Mouse (Mus musculus) kidney, embryonic 14.5 days (tissue): ENCODE measurements around the gene Col4a2. TPM values are rescaled to one million over a fixed set of nuclear protein-coding genes. Genes with fewer than 3 reads are reported as not detected.

ENCODE experiments used
- ATAC-seq: fragments of 200-750 bp; cut with Nextera tagmentation; 2 replicates; pipeline ENCODE4 v1.8.0; 2017; ENCODE audit warnings: moderate number of reproducible peaks, mild to moderate bottlenecking, moderate TSS enrichment, moderate library complexity; ENCODE audit not compliant: low FRiP score, low TSS enrichment
- H3K27ac ChIP-seq: fragments of 300-500 bp; sonication (generic); 2 replicates; pipeline ENCODE4 v1.5.1; 2014; ENCODE audit warnings: low read depth, mild to moderate bottlenecking, low read length, moderate library complexity, mixed read lengths
- H3K27me3 ChIP-seq: fragments of 300-500 bp; sonication (generic); 2 replicates; pipeline ENCODE4 v1.6.1; 2014; ENCODE audit warnings: mild to moderate bottlenecking, low read length; ENCODE audit not compliant: control insufficient read depth, insufficient read depth
- H3K36me3 ChIP-seq: fragments of 300-500 bp; sonication (generic); 2 replicates; pipeline ENCODE4 v1.6.1; 2014; ENCODE audit warnings: low read length, mixed read lengths; ENCODE audit not compliant: control insufficient read depth, insufficient read depth
- H3K4me1 ChIP-seq: fragments of 300-500 bp; sonication (generic); 2 replicates; pipeline ENCODE4 v1.6.1; 2014; ENCODE audit warnings: low read length, mixed read lengths; ENCODE audit not compliant: control insufficient read depth, insufficient read depth
- H3K4me2 ChIP-seq: fragments of 300-500 bp; sonication (generic); replicated peaks from 2 replicates; pipeline ENCODE4 v1.6.1; 2014; ENCODE audit warnings: low read depth, mild to moderate bottlenecking, low read length
- H3K4me3 ChIP-seq: fragments of 300-500 bp; sonication (generic); 2 replicates; pipeline ENCODE4 v1.5.1; 2014; ENCODE audit warnings: mild to moderate bottlenecking, low read length
- H3K9ac ChIP-seq: fragments of 300-500 bp; sonication (generic); 2 replicates; pipeline ENCODE4 v1.6.1; 2014; ENCODE audit warnings: low read depth, mild to moderate bottlenecking, low read length, moderate library complexity
- H3K9me3 ChIP-seq: fragments of 300-500 bp; sonication (generic); 2 replicates; pipeline ENCODE4 v1.6.1; 2016; ENCODE audit warnings: low read length; ENCODE audit not compliant: control insufficient read depth
- WGBS: fragments of 180-500 bp; shearing (Covaris S2); extraction: QIAGEN DNeasy Blood & Tissue Kit; methylation state at CpG from one replicate; pipeline ENCODE4 v1.1.7; 2014; 5-methylcytosine and 5-hydroxymethylcytosine counted together
- polyA plus RNA-seq: library from polyadenylated mRNA; unstranded; fragments of >200 nt; fragmentation: Nextera tagmentation; extraction: Ambion mirVana; gene quantifications from 2 replicates; pipeline ENCODE4 v1.2.1, GENCODE M21; 2014

The Col4a2 gene
- polyA plus RNA-seq, 1 experiment from 2014 or later, result 82.2 TPM

- no peak for ATAC-seq
- Histone ChIP-seq H3K4me1 (peaks cover 32% of the 10 kb centered on the region), H3K27ac (no peak overlapping the region), H3K27me3 (no peaks in the 10 kb centered on the region), H3K4me2 (no peak overlapping the region), H3K9ac (no peak overlapping the region), H3K4me3 (no peak overlapping the region), H3K36me3 (no peaks in the 10 kb centered on the region), H3K9me3 (no peaks in the 10 kb centered on the region)
- 88% methylated on average over 6 of the region's 6 CpGs for WGBS
These were observed 12.3 kb downstream of the Col4a2 start for GRCm38 (mm10) chr8:11324801-11325395.

GRCm38 (mm10) chr8:11327298-11327697, 14.7 kb downstream of the Col4a2 start:
- H3K27ac ChIP-seq, result peak overlapping the region; percentile 70
- peak; percentile 87 for ATAC-seq
- WGBS, result 15% methylated on average over 4 of the region's 4 CpGs
- no peak overlapping the region for H3K4me2 ChIP-seq
- peak overlapping the region; percentile 18; the same call in 1 of the 2 replicates for H3K9ac ChIP-seq
- peaks cover 32% of the 10 kb centered on the region for H3K4me1 ChIP-seq
- no peaks in the 10 kb centered on the region for H3K9me3 ChIP-seq
- H3K4me3 ChIP-seq, result no peak overlapping the region
- no peaks in the 10 kb centered on the region for H3K36me3 ChIP-seq
- H3K27me3 ChIP-seq, result no peaks in the 10 kb centered on the region

GRCm38 (mm10) chr8:11327722-11328417, 15.3 kb downstream of the Col4a2 start:
- WGBS, result 16% methylated on average over 5 of the region's 5 CpGs
- H3K4me1 ChIP-seq, result peaks cover 30% of the 10 kb centered on the region

GRCm38 (mm10) chr8:11331561-11331960, 19.0 kb downstream of the Col4a2 start:
- H3K4me1 ChIP-seq, result peaks cover 25% of the 10 kb centered on the region
- no peaks in the 10 kb centered on the region for H3K36me3 ChIP-seq
- H3K9ac ChIP-seq, result no peak overlapping the region
- no peaks in the 10 kb centered on the region for H3K9me3 ChIP-seq
- H3K27me3 ChIP-seq, result no peaks in the 10 kb centered on the region
- 66% methylated on average over 4 of the region's 4 CpGs for WGBS
- ATAC-seq, result no peak
- no peak overlapping the region for H3K4me2 ChIP-seq
- H3K4me3 ChIP-seq, result no peak overlapping the region
- H3K27ac ChIP-seq, result no peak overlapping the region; the same call in 1 of the 2 replicates

More at GRCm38 (mm10) chr8:11327722-11328417, 15.3 kb downstream of the Col4a2 start:
- H3K36me3 ChIP-seq, result no peaks in the 10 kb centered on the region
- H3K27ac ChIP-seq, result peak overlapping the region; percentile 70
- peak overlapping the region; percentile 18; the same call in 1 of the 2 replicates for H3K9ac ChIP-seq
- H3K27me3 ChIP-seq, result no peaks in the 10 kb centered on the region
- no peaks in the 10 kb centered on the region for H3K9me3 ChIP-seq
- H3K4me3 ChIP-seq, result no peak overlapping the region
- ATAC-seq, result peak; percentile 63
- H3K4me2 ChIP-seq, result no peak overlapping the region

GRCm38 (mm10) chr8:11333746-11334145, 21.1 kb downstream of the Col4a2 start:
- no peak overlapping the region for H3K9ac ChIP-seq
- WGBS, result 64% methylated on average over 6 of the region's 6 CpGs
- H3K27me3 ChIP-seq, result no peaks in the 10 kb centered on the region
- peaks cover 6% of the 10 kb centered on the region; the same call in 1 of the 2 replicates for H3K4me1 ChIP-seq
- H3K4me3 ChIP-seq, result no peak overlapping the region
- H3K4me2 ChIP-seq, result no peak overlapping the region
- no peak for ATAC-seq
- H3K36me3 ChIP-seq, result no peaks in the 10 kb centered on the region
- H3K27ac ChIP-seq, result no peak overlapping the region
- H3K9me3 ChIP-seq, result no peaks in the 10 kb centered on the region

- peaks cover 6% of the 10 kb centered on the region for H3K4me1 ChIP-seq
- no peak overlapping the region for H3K27ac ChIP-seq
- no peak overlapping the region for H3K9ac ChIP-seq
- H3K4me3 ChIP-seq, result no peak overlapping the region
- no peak overlapping the region for H3K4me2 ChIP-seq
- no peaks in the 10 kb centered on the region for H3K27me3 ChIP-seq
- no peaks in the 10 kb centered on the region for H3K36me3 ChIP-seq
- 72% methylated on average over 3 of the region's 3 CpGs for WGBS
- no peak for ATAC-seq
- no peaks in the 10 kb centered on the region for H3K9me3 ChIP-seq
These were observed 21.9 kb downstream of the Col4a2 start for GRCm38 (mm10) chr8:11334493-11334892.

GRCm38 (mm10) chr8:11335238-11335637, 22.6 kb downstream of the Col4a2 start:
- H3K9ac ChIP-seq, result no peak overlapping the region
- no peak overlapping the region for H3K27ac ChIP-seq
- no peak overlapping the region for H3K4me2 ChIP-seq
- H3K27me3 ChIP-seq, result no peaks in the 10 kb centered on the region
- H3K9me3 ChIP-seq, result no peaks in the 10 kb centered on the region
- ATAC-seq, result no peak
- H3K4me3 ChIP-seq, result no peak overlapping the region
- peaks cover 10% of the 10 kb centered on the region for H3K4me1 ChIP-seq
- 84% methylated on average over 4 of the region's 4 CpGs for WGBS
- H3K36me3 ChIP-seq, result no peaks in the 10 kb centered on the region

GRCm38 (mm10) chr8:11336346-11336745, 23.7 kb downstream of the Col4a2 start:
- no peak overlapping the region for H3K4me2 ChIP-seq
- no peaks in the 10 kb centered on the region for H3K36me3 ChIP-seq
- no peaks in the 10 kb centered on the region for H3K27me3 ChIP-seq
- H3K27ac ChIP-seq, result no peak overlapping the region
- H3K4me1 ChIP-seq, result peaks cover 17% of the 10 kb centered on the region
- no peak for ATAC-seq
- H3K9ac ChIP-seq, result no peak overlapping the region
- no peak overlapping the region for H3K4me3 ChIP-seq
- 94% methylated on average over 5 of the region's 5 CpGs for WGBS
- no peaks in the 10 kb centered on the region for H3K9me3 ChIP-seq

GRCm38 (mm10) chr8:11337642-11338041, 25.0 kb downstream of the Col4a2 start:
- WGBS, result 89% methylated on average over 10 of the region's 10 CpGs
- no peaks in the 10 kb centered on the region for H3K9me3 ChIP-seq
- no peak overlapping the region for H3K27ac ChIP-seq
- no peaks in the 10 kb centered on the region for H3K36me3 ChIP-seq
- no peak overlapping the region for H3K4me3 ChIP-seq
- no peaks in the 10 kb centered on the region for H3K27me3 ChIP-seq
- H3K4me1 ChIP-seq, result peaks cover 17% of the 10 kb centered on the region
- no peak overlapping the region for H3K4me2 ChIP-seq
- H3K9ac ChIP-seq, result no peak overlapping the region
- no peak for ATAC-seq
